Mouse (Mus musculus) embryonic facial prominence, embryonic 13.5 days (tissue): Measurements from ENCODE around the gene Trim50. TPM values are rescaled to one million over a fixed set of nuclear protein-coding genes. Genes with fewer than 3 reads are reported as not detected.

Experiments used
- ATAC-seq: fragments of 200-750 bp; cut with Nextera tagmentation; 2 replicates; pipeline ENCODE4 v1.8.0; 2017; ENCODE audit warnings: low read depth; ENCODE audit not compliant: insufficient number of reproducible peaks, insufficient read depth, low FRiP score, low TSS enrichment
- H3K27ac ChIP-seq: fragments of 300-500 bp; sonication (generic); 2 replicates; pipeline ENCODE4 v1.5.1; 2015; ENCODE audit warnings: moderate library complexity, mild to moderate bottlenecking, inconsistent platforms
- H3K27me3 ChIP-seq: fragments of 300-500 bp; sonication (generic); 2 replicates; pipeline ENCODE4 v1.6.1; 2015; ENCODE audit warnings: mild to moderate bottlenecking, inconsistent platforms
- H3K36me3 ChIP-seq: fragments of 300-500 bp; sonication (generic); 2 replicates; pipeline ENCODE4 v1.6.1; 2015; ENCODE audit warnings: mild to moderate bottlenecking, inconsistent platforms
- H3K4me1 ChIP-seq: fragments of 300-500 bp; sonication (generic); 2 replicates; pipeline ENCODE4 v1.6.1; 2015; ENCODE audit warnings: inconsistent platforms
- H3K4me2 ChIP-seq: fragments of 300-500 bp; sonication (generic); 2 replicates; pipeline ENCODE4 v1.6.1; 2015; ENCODE audit warnings: moderate library complexity, mild to moderate bottlenecking, inconsistent platforms
- H3K4me3 ChIP-seq: fragments of 300-500 bp; sonication (generic); 2 replicates; pipeline ENCODE4 v1.5.1; 2015; ENCODE audit warnings: mild to moderate bottlenecking, inconsistent platforms
- H3K9ac ChIP-seq: fragments of 300-500 bp; sonication (generic); 2 replicates; pipeline ENCODE4 v1.6.1; 2015; ENCODE audit warnings: mild to moderate bottlenecking, inconsistent platforms
- H3K9me3 ChIP-seq: fragments of 300-500 bp; sonication (generic); 2 replicates; pipeline ENCODE4 v1.6.1; 2016; ENCODE audit warnings: inconsistent platforms
- WGBS: fragments of 180-500 bp; shearing (Covaris S2); methylation state at CpG from one replicate; pipeline ENCODE4 v1.1.7; 2015; ENCODE audit warnings: mixed read lengths; 5-methylcytosine and 5-hydroxymethylcytosine counted together
- microRNA-seq: library from miRNA; unstranded; fragments of <30 nt; microRNA quantifications from one replicate; pipeline ENCODE4, GENCODE M21; 2016
- polyA plus RNA-seq: library from polyadenylated mRNA; unstranded; fragments of >200 nt; fragmentation: Nextera tagmentation; extraction: Ambion mirVana; gene quantifications from 2 replicates; pipeline ENCODE4 v1.2.1, GENCODE M21; 2015

Gene Trim50
- polyA plus RNA-seq, 1 experiment from 2014 or later: 0.14 TPM

DNA sequence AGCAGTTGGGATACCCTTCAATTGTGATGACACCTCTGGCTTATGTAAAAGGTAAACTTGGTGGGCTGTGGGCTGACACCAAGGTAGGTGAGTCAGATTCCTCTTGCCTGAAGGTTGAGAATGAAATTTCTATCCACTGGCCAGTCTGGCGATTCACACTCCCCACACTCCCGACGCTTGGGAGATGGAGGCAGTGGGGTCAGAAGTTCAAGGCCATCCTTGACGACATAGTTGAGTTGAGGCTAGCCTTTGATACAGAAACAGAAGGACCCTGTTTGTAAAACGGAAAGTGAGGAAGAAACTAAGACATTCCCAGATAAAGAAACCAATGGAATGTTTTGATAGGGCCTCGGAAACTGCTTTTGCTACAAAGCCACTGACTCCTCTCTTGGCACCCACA is 46.3 kb downstream of the Trim50 start:
- Histone ChIP-seq H3K27me3 (no peaks in the 10 kb centered on the region), H3K9me3 (no peaks in the 10 kb centered on the region), H3K4me3 (no peak overlapping the region), H3K4me2 (no peak overlapping the region), H3K4me1 (peaks cover 4% of the 10 kb centered on the region; the same call in 1 of the 2 replicates), H3K36me3 (no peaks in the 10 kb centered on the region), H3K27ac (no peak overlapping the region), H3K9ac (no peak overlapping the region)
- WGBS: 67% methylated on average over 6 of the region's 6 CpGs
- no peak for ATAC-seq

GRCm38 (mm10) chr5:135400244-135400643 is 47.1 kb downstream of the Trim50 start:
- H3K9ac ChIP-seq: no peak overlapping the region
- no peaks in the 10 kb centered on the region for H3K27me3 ChIP-seq
- H3K4me1 ChIP-seq: peaks cover 3% of the 10 kb centered on the region; the same call in 1 of the 2 replicates
- H3K9me3 ChIP-seq: no peaks in the 10 kb centered on the region
- no peaks in the 10 kb centered on the region for H3K36me3 ChIP-seq
- H3K27ac ChIP-seq: no peak overlapping the region
- no peak overlapping the region for H3K4me2 ChIP-seq
- WGBS: 9% methylated on average over 2 of the region's 2 CpGs
- H3K4me3 ChIP-seq: no peak overlapping the region
- ATAC-seq: no peak

GRCm38 (mm10) chr5:135404623-135405022 is 51.5 kb downstream of the Trim50 start:
- H3K27ac ChIP-seq: no peak overlapping the region
- ATAC-seq: no peak
- H3K4me3 ChIP-seq: no peak overlapping the region
- WGBS: 31% methylated on average over 20 of the region's 20 CpGs
- no peak overlapping the region for H3K9ac ChIP-seq
- H3K9me3 ChIP-seq: no peaks in the 10 kb centered on the region
- H3K4me1 ChIP-seq: peaks cover 3% of the 10 kb centered on the region; the same call in 1 of the 2 replicates
- no peaks in the 10 kb centered on the region for H3K27me3 ChIP-seq
- no peak overlapping the region for H3K4me2 ChIP-seq
- H3K36me3 ChIP-seq: peaks cover 9% of the 10 kb centered on the region

DNA sequence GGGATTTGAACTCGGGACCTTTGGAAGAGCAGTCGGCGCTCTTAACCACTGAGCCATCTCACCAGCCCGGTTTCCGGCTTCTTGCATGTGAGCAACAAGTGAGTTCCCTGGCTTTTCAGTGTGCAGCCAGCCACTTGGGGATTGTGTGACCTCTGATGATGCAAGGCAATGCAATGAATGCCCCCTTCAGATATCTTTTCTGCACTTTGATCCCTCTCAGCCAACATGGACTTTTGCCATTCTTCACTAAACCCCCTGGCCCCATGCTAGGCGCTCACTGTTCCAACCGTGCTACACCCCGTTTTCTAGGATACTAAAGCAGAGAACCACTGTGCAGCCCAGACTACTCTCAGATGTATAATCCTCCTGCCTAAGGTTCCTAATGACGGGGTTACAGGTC is 52.3 kb downstream of the Trim50 start:
- no peak overlapping the region for H3K9ac ChIP-seq
- ATAC-seq: no peak
- H3K9me3 ChIP-seq: no peaks in the 10 kb centered on the region
- peaks cover 3% of the 10 kb centered on the region; the same call in 1 of the 2 replicates for H3K4me1 ChIP-seq
- 85% methylated on average over 9 of the region's 9 CpGs for WGBS
- H3K4me3 ChIP-seq: no peak overlapping the region
- peaks cover 16% of the 10 kb centered on the region for H3K36me3 ChIP-seq
- H3K27me3 ChIP-seq: no peaks in the 10 kb centered on the region
- no peak overlapping the region for H3K27ac ChIP-seq
- H3K4me2 ChIP-seq: no peak overlapping the region

DNA sequence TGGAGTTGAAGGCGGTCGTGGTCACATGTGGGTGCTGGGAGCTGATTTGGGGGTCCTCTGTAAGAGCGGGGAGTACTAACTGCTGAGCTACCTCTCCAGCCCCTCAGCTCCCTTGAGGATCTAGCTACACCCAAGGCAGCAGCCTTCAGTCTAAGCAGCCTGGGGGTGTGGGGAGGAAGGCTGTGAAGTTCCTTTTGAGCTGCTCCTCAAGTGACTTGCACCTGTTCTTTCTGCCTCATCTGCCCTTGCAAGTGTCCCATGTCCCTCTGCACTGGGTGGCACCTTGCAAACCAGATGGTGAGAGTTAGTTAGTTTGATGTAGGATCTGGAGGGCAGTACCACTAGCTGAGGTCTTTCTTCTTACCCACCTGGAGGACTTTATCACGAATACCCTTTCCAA is 55.0 kb downstream of the Trim50 start:
- Histone ChIP-seq H3K4me1 (peaks cover 3% of the 10 kb centered on the region; the same call in 1 of the 2 replicates), H3K36me3 (peaks cover 38% of the 10 kb centered on the region), H3K27ac (no peak overlapping the region), H3K4me2 (no peak overlapping the region), H3K9me3 (no peaks in the 10 kb centered on the region), H3K4me3 (no peak overlapping the region), H3K9ac (no peak overlapping the region), H3K27me3 (no peaks in the 10 kb centered on the region)
- WGBS: 86% methylated on average over 4 of the region's 4 CpGs
- ATAC-seq: no peak

DNA sequence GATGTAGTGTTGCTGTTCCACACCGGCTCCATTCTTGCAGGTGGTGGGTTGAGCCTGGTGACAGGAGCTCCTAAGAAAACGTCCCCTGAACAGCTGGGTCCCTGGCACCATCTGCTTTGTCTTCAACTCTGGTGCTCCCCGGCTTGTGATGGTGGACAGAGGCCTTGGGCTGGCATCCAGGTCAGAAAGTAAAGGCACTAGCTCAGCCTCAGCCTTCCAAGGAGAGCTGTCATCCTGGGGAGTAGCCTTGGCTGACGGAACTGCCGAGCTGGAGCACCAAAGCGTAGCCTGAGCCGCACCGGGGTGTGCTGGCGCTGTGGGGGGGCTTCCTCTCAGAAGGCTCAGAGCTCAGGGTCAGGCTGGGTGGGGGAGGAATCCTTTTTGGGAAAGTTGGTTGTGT is 57.2 kb downstream of the Trim50 start:
- no peak for ATAC-seq
- Histone ChIP-seq H3K36me3 (peaks cover 58% of the 10 kb centered on the region), H3K27ac (no peak overlapping the region), H3K4me1 (no peaks in the 10 kb centered on the region), H3K4me2 (no peak overlapping the region), H3K9me3 (no peaks in the 10 kb centered on the region), H3K27me3 (no peaks in the 10 kb centered on the region), H3K4me3 (no peak overlapping the region), H3K9ac (no peak overlapping the region)
- WGBS: 93% methylated on average over 9 of the region's 9 CpGs

Small RNA genes within 50 kb of the gene (microRNA-seq; reads per million reads assigned to microRNA genes)
- 1.5 reads per million for gene Mir7033

Other genes starting within 250 kb of the Trim50 start
- 25.6 and 25.7 TPM in 2 replicates for gene Tbl2, start 203.6 kb upstream of the Trim50 start, polyA plus RNA-seq
- 48.3 and 52.1 TPM in 2 replicates for gene Bcl7b, start 185.0 kb upstream of the Trim50 start, polyA plus RNA-seq
- gene Baz1b, start 166.0 kb upstream of the Trim50 start, polyA plus RNA-seq: 54.7 and 55.7 TPM in 2 replicates
- gene Fzd9, start 102.1 kb upstream of the Trim50 start, polyA plus RNA-seq: 11.9 and 18.1 TPM in 2 replicates
- gene Fkbp6, start 3.3 kb upstream of the Trim50 start, polyA plus RNA-seq: not detected in 2 replicates
- 38.8 and 44.3 TPM in 2 replicates for gene Nsun5, start 16.7 kb downstream of the Trim50 start, polyA plus RNA-seq
- 16.3 and 17.0 TPM in 2 replicates for gene Pom121, start 41.3 kb downstream of the Trim50 start, polyA plus RNA-seq
- 34.6 and 37.9 TPM in 2 replicates for gene Hip1, start 191.8 kb downstream of the Trim50 start, polyA plus RNA-seq
- not detected in 2 replicates for gene Ccl26, start 210.3 kb downstream of the Trim50 start, polyA plus RNA-seq
- gene Ccl24, start 219.8 kb downstream of the Trim50 start, polyA plus RNA-seq: 1.6 and 1.7 TPM in 2 replicates